Mouse (Mus musculus): ENCODE data around the gene Srrm1. TPM values are rescaled to one million over a fixed set of nuclear protein-coding genes. Genes with fewer than 3 reads are reported as not detected.

The Srrm1 gene
- polyA plus RNA-seq, 1 experiment from 2014 or later = 108 TPM

- Histone ChIP-seq H3K4me1 (replicated peaks; ENCODE audit: control insufficient read depth, insufficient read depth) (no peaks in the 10 kb centered on the region), H3K27ac (replicated peaks) (no peak overlapping the region), H3K36me3 (ENCODE audit: control insufficient read depth, insufficient read depth, low read length) (no peaks in the 10 kb centered on the region), H3K4me3 (ENCODE audit: low read depth, low read length) (no peak overlapping the region), H3K27me3 (ENCODE audit: control insufficient read depth, insufficient read depth, low read length) (no peaks in the 10 kb centered on the region), H3K4me2 (replicated peaks; ENCODE audit: low read depth) (no peak overlapping the region), H3K9ac (ENCODE audit: low read length) (no peak overlapping the region), H3K9me3 (ENCODE audit: control insufficient read depth, low read length) (no peaks in the 10 kb centered on the region)
- ATAC-seq (ENCODE audit: low FRiP score, low TSS enrichment) (no peak), DNase-seq (ENCODE audit: low spot score) (no peak)
- TF ChIP-seq EP300 (optimal IDR thresholded peaks at IDR 0.05) (no peak), CTCF (IDR thresholded peaks at IDR 0.05; ENCODE audit: low read depth) (no peak)
- WGBS = 72% methylated on average over 7 of the region's 7 CpGs
These were observed 41.5 kb upstream of the Srrm1 start for GRCm38 (mm10) chr4:135394666-135395065.

DNA sequence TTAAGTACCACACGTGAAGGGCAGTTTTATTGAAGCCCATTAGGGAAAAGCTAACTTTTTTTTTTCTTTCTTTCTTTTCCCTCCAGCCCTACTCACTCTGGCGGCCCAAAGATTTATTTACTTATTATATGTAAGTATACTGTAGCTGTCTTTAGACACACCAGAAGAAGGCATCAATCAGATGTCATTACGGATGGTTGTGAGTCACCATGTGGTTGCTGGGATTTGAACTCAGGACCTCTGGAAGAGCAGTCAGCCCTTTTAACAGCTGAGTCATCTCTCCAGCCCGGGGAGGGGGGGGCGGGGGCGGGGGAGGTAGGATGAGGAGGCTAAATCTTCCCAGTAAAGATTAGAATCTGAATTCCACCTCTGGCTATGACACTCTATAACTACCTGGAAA is 40.3 kb upstream of the Srrm1 start:
- Histone ChIP-seq H3K27me3 (ENCODE audit: control insufficient read depth, insufficient read depth, low read length) (no peaks in the 10 kb centered on the region), H3K4me3 (ENCODE audit: low read depth, low read length) (no peak overlapping the region), H3K4me2 (replicated peaks; ENCODE audit: low read depth) (no peak overlapping the region), H3K4me1 (replicated peaks; ENCODE audit: control insufficient read depth, insufficient read depth) (no peaks in the 10 kb centered on the region), H3K27ac (replicated peaks) (no peak overlapping the region), H3K9ac (ENCODE audit: low read length) (no peak overlapping the region), H3K9me3 (ENCODE audit: control insufficient read depth, low read length) (no peaks in the 10 kb centered on the region), H3K36me3 (ENCODE audit: control insufficient read depth, insufficient read depth, low read length) (no peaks in the 10 kb centered on the region)
- TF ChIP-seq EP300 (optimal IDR thresholded peaks at IDR 0.05) (no peak), CTCF (IDR thresholded peaks at IDR 0.05; ENCODE audit: low read depth) (no peak)
- WGBS = 62% methylated on average over 6 of the region's 6 CpGs
- DNase-seq (ENCODE audit: low spot score) (no peak), ATAC-seq (ENCODE audit: low FRiP score, low TSS enrichment) (no peak)

DNA sequence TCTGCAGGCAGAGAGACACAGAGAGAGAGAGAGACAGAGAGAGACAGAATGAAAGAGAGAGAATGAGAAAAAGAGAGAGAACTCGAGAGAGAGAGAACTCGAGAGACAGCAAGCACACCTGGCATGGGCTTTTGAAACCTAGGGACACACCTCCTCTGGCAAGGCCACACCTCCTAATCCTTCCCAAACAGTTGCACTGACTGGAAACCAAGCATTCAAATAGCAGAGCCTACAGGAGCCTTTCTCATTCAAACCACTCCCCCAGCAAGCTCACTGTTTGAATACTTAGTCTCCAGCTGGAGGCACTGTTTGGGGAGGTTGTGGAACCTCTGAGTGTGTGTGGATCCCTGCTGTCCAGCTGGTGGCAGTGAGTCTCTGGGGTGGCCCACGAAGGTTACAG is 39.7 kb upstream of the Srrm1 start:
- ATAC-seq (ENCODE audit: low FRiP score, low TSS enrichment) (no peak), DNase-seq (ENCODE audit: low spot score) (no peak)
- no peaks in the 10 kb centered on the region for H3K9me3 ChIP-seq (ENCODE audit: control insufficient read depth, low read length)
- H3K4me2 ChIP-seq (replicated peaks; ENCODE audit: low read depth) = no peak overlapping the region
- H3K27ac ChIP-seq (replicated peaks) = no peak overlapping the region
- no peaks in the 10 kb centered on the region for H3K36me3 ChIP-seq (ENCODE audit: control insufficient read depth, insufficient read depth, low read length)
- WGBS = 76% methylated on average over 3 of the region's 3 CpGs
- H3K27me3 ChIP-seq (ENCODE audit: control insufficient read depth, insufficient read depth, low read length) = no peaks in the 10 kb centered on the region
- no peaks in the 10 kb centered on the region for H3K4me1 ChIP-seq (replicated peaks; ENCODE audit: control insufficient read depth, insufficient read depth)
- no peak overlapping the region for H3K9ac ChIP-seq (ENCODE audit: low read length)
- TF ChIP-seq EP300 (optimal IDR thresholded peaks at IDR 0.05) = no peak
- no peak for TF ChIP-seq CTCF (IDR thresholded peaks at IDR 0.05; ENCODE audit: low read depth)
- no peak overlapping the region for H3K4me3 ChIP-seq (ENCODE audit: low read depth, low read length)

DNA sequence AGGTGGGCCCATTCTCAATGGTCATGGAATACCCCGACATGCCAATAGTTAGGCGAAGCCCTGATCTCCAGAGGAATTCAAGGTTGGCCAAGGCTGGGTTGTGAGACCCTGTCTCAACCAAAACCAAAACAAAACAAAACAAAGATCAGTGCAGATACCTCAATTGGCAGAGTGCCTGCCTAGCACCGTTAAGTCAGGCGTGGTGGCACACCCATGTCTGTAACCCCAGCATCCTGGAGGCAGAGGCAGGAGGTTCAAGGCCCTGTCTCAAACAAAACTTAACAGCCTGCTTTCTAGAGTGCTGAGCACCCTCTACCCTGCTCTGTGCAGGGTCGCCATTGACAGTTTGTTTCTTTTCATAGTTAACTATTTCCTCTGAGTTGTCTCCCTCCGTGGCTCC is 37.9 kb upstream of the Srrm1 start:
- no peak for ATAC-seq (ENCODE audit: low FRiP score, low TSS enrichment)
- H3K36me3 ChIP-seq (ENCODE audit: control insufficient read depth, insufficient read depth, low read length) = no peaks in the 10 kb centered on the region
- H3K4me2 ChIP-seq (replicated peaks; ENCODE audit: low read depth) = no peak overlapping the region
- no peaks in the 10 kb centered on the region for H3K4me1 ChIP-seq (replicated peaks; ENCODE audit: control insufficient read depth, insufficient read depth)
- H3K27ac ChIP-seq (replicated peaks) = no peak overlapping the region
- no peaks in the 10 kb centered on the region for H3K9me3 ChIP-seq (ENCODE audit: control insufficient read depth, low read length)
- H3K9ac ChIP-seq (ENCODE audit: low read length) = no peak overlapping the region
- DNase-seq (ENCODE audit: low spot score) = no peak
- H3K27me3 ChIP-seq (ENCODE audit: control insufficient read depth, insufficient read depth, low read length) = no peaks in the 10 kb centered on the region
- no peak overlapping the region for H3K4me3 ChIP-seq (ENCODE audit: low read depth, low read length)
- TF ChIP-seq CTCF (IDR thresholded peaks at IDR 0.05; ENCODE audit: low read depth) = no peak
- TF ChIP-seq EP300 (optimal IDR thresholded peaks at IDR 0.05) = no peak
- WGBS = 54% methylated on average over 6 of the region's 6 CpGs

- WGBS = 35% methylated on average over 10 of the region's 10 CpGs
- DNase-seq (ENCODE audit: low spot score) = peak; percentile 81
- H3K9me3 ChIP-seq (ENCODE audit: control insufficient read depth, low read length) = no peaks in the 10 kb centered on the region
- H3K9ac ChIP-seq (ENCODE audit: low read length) = no peak overlapping the region; the same call in 1 of the 2 replicates
- ATAC-seq (ENCODE audit: low FRiP score, low TSS enrichment) = peak; percentile 63
- no peak overlapping the region for H3K4me3 ChIP-seq (ENCODE audit: low read depth, low read length)
- no peaks in the 10 kb centered on the region for H3K27me3 ChIP-seq (ENCODE audit: control insufficient read depth, insufficient read depth, low read length)
- no peak overlapping the region for H3K27ac ChIP-seq (replicated peaks)
- TF ChIP-seq CTCF (IDR thresholded peaks at IDR 0.05; ENCODE audit: low read depth) = no peak
- no peak for TF ChIP-seq EP300 (optimal IDR thresholded peaks at IDR 0.05)
- no peak overlapping the region for H3K4me2 ChIP-seq (replicated peaks; ENCODE audit: low read depth)
- H3K4me1 ChIP-seq (replicated peaks; ENCODE audit: control insufficient read depth, insufficient read depth) = no peaks in the 10 kb centered on the region
- H3K36me3 ChIP-seq (ENCODE audit: control insufficient read depth, insufficient read depth, low read length) = no peaks in the 10 kb centered on the region
These were observed 32.5 kb upstream of the Srrm1 start for GRCm38 (mm10) chr4:135385614-135386013.

DNA sequence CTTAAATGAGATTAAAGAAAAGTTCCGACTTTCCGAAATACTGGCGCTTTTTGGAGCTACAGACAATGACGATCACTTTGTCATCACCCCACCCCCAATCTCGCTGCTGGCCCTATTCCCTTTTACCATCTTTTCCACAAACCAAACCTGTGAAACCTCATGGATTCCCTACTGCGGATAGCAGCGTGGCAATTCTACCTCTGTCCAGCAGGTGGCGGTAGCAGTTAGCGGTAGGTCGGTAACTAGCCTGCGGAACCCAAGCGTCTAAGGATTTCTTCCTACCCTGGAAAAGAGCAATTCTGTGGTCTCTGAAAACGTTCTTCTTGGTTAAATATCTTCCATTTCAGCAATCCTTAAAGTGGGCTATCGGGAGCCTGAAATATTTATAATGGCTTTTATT is 29.2 kb upstream of the Srrm1 start:
- 4% methylated on average over 14 of the region's 14 CpGs for WGBS
- peak; percentile 81 for DNase-seq (ENCODE audit: low spot score)
- Histone ChIP-seq H3K4me2 (replicated peaks; ENCODE audit: low read depth) (no peak overlapping the region), H3K9ac (ENCODE audit: low read length) (no peak overlapping the region), H3K4me3 (ENCODE audit: low read depth, low read length) (no peak overlapping the region), H3K27me3 (ENCODE audit: control insufficient read depth, insufficient read depth, low read length) (no peaks in the 10 kb centered on the region), H3K9me3 (ENCODE audit: control insufficient read depth, low read length) (no peaks in the 10 kb centered on the region), H3K36me3 (ENCODE audit: control insufficient read depth, insufficient read depth, low read length) (no peaks in the 10 kb centered on the region), H3K27ac (replicated peaks) (no peak overlapping the region), H3K4me1 (replicated peaks; ENCODE audit: control insufficient read depth, insufficient read depth) (no peaks in the 10 kb centered on the region)
- no peak for ATAC-seq (ENCODE audit: low FRiP score, low TSS enrichment)
- TF ChIP-seq CTCF (IDR thresholded peaks at IDR 0.05; ENCODE audit: low read depth) = peak; percentile 99
- TF ChIP-seq EP300 (optimal IDR thresholded peaks at IDR 0.05) = no peak

Data from stomach, postnatal 0 days (tissue).